Mouse (Mus musculus): Measurements from ENCODE around the gene Arl16.

Arl16 gene

DNA sequence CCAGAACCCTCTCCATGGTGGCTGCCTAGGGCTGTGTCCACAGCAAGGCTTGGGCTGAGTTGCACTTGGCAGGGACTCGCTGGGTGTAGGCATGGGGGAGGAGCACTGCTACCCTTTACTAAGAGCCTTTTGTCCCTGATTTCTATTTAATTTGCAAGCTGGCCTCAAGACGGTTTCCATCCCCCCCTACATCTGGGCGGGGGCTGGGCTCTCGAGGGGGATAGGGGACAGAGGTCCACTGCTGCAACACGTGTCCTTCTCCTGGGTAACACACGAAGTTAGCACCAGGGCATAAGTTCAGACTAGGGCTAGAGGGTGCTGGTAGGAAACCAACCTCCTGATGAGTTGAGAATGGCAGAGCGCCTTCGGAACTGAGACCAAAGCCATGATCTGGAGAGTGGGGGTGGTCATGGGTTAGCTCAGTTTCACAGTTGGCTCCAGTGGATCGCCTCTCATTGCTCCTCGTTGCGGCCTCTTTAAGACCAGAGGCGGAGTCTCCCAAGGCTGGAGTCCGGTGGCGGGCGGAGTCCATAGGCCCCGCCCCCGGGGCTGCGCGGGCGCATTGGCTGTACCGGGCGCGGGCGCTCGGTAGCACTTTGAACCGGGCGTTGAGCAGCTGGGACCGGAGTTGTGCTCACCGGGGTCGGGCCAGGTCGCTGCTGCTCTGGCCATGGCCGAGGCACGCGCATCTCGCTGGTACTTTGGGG, 24.1 kb upstream of the Arl16 start, which contains the start of gene Slc25a10:
Gene Slc25a10 (plus strand): TSS at position 524 of the 707 bp plus-strand sequence.
- peak; percentile 61 to 68 for DNase-seq (ENCODE audit: low spot score in 2 of 2)

DNA sequence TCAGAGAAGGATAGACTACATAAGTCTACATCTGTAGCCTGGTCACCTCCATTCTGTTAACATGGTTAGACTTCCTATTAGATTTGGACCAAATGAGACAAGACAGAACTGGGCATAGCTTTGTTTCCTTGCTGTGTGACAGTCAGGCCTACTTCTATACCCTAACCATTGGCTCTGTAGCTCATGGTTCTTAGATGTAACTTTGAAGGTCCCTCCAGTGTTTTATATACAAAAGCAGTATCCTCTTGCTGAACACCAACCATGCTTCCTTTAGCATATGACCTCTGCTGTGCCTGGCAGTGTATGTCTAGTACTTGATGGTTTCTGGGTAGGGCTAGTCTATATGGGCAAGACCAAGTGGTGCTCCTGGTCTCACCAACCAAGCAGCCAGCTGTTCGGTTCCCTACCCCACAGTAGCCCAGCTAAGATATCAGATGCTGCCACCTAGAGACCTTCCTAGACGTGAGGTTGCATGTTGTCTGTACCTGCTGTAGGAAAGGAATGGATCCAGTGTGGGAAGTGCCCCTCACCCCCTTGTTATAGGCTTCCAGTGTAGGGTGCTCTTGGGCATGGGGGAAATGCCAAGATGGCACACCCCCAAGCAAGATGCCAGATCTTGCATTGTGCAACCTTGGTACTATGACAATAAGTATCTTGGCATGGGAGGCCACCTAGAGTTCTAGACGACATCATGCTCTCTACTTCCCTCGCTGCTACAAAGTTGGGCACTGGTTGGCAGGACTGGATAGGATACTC, 23.1 kb upstream of the Arl16 start:
- DNase-seq (ENCODE audit: low spot score in 2 of 2) = no peak

DNA sequence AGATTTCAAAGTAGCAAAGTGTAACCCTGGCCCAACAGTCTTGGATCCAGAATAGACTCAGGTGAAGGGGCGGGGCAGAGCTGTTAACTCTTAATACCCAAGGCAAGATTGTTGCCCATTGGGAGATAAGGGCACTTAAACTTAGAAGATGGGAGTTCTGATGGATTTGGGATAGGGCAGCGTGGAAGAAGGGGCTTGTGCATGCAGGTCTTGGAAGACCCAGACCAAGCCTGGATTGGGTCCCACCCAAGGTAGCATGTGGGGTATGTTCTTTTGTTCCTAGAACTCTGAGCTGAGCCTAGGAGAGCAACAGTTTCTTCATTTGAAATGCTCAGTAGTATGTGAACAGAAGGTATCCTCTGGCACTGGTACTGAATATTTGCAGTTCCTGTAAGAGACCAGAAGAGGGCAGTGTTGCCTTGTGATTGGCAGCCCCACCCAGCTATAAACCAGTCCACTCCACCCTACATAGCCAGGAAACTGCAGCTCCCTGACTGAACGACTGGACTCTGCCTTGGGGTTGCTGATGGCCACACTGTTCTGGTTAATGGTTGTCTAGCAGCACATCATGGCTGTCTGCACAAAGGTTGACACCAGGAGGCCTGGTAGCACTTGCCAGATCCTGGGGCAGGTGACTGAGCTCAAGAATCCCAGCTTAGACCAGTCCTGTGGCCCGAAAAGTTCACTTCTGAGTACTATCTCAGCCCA, 21.8 kb upstream of the Arl16 start:
- peak in 1 of 2 experiments; percentile 43 for DNase-seq (ENCODE audit: low spot score in 2 of 2)

DNA sequence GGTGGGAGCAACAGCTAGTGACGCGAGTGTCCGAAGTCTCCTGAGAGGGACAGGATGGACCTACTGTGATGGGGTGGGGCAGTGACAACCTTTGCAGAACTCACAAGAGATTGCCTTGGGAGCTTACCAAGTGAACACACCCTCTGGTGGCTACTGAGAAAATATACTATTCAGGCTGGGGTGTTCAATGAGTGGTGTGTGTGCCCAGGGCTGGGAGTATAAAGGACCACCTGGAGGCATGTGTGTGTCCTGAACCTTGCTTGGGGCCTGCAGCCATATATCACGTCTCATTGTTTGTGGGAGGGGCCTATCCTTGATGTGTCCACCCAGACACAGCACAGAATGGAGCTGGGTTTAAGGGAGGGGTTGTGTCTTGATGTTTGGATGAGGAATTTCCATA, 21.1 kb upstream of the Arl16 start:
- DNase-seq (ENCODE audit: low spot score in 2 of 2) = no peak

DNA sequence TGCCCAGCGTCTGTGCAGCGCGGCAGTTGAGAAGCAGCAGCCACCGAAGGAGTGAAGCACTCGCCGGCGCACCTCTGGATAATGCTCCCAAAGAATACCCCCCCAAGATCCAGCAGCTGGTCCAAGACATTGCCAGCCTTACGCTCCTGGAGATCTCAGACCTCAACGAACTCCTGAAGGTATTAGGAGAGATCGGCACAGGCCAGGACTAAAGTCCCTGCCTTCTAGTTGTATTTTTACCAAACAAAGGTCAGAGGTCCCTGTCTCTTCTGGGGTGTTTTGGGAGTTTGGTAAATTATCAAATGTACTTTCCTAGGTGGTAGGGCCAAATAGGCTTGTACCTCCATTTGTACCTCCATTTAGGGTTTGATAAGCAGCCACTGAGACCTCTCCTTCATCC, 17.8 kb upstream of the Arl16 start:
- no peak for DNase-seq (ENCODE audit: low spot score in 2 of 2)

DNA sequence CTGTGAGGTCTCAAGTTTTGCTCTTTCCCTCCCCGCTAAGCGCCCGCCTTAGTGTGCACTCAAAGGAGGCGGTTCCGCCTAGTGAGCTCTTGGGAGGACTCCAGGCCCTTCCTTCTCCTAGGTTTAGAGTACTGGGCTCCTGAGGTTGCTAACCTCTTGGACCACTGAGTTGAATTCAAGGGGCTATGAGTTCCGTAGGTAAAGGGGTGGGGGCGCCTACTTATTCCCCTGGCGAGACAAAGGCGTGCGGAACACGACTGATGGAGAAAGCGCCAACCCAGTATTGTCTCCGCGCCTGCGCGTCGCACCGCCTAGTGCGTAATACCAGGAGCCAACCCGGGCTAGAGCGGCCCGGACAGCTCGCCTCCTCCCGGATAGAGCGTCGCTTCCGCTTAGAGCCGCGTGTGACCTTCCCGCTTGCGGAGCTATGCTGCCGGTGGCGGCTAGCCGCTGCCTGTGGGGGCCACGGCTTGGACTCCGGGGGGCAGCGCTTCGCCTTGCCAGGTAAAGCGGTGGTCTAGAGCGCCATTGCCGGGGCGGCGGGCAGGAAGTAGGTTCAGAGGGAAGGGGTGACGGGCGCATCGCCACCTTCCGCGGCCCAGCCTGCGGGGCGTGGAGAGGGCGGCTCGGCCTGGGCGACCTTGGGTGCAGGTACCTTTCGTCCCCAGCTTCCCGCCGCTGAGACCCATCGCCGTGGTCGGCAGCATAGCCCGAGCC, 17.0 kb upstream of the Arl16 start, which contains the start of gene Mrpl12:
Gene Mrpl12 (plus strand): TSS at position 349 of the 717 bp plus-strand sequence.
- peak; percentile 70 to 84 for DNase-seq (ENCODE audit: low spot score in 2 of 2)

DNA sequence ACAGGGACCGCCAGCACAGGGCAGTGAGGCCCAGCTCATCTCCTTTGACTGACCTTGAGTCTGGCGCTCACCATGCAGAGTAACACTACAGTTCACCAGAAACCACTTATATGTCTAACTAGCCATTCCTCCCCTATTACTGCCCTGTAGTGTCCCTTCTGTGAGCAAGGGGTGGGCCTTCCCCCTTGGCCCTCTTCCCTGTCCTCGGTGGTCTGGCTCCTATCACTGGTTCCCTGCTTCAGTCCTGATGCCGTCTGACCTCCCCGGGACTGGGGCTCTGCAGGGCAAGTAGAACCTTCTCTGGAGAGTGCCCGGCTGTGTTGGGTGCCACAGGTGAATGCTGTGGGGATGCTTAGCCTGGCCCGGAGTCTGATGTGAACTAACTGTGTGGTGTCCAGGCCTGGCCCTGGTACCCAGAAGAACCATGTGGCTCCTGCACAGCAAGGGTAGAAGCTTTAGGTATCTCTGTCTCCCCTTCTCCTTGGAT, 16.1 kb upstream of the Arl16 start:
- DNase-seq (ENCODE audit: low spot score in 2 of 2) = no peak

DNA sequence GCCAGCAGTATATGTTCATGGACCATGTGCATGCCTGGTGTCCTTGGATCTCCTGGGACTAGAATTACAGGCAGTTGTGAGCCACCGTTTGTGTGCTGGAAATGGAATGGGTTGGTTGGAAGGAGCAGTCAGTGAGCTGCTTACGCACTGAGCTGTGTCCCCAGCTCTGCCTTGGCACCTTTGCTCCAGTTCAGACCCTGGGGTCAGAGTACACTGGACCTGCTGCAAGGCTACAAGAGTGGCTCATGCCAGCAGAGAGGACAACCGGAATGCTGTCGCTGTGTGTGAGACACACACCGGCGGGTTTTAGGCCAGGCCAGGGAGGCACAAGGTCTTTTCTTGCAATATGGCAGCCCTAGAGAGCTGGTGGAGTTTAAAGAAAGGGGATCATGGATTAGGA, 4.6 kb upstream of the Arl16 start:
- DNase-seq (ENCODE audit: low spot score in 2 of 2) = no peak

DNA sequence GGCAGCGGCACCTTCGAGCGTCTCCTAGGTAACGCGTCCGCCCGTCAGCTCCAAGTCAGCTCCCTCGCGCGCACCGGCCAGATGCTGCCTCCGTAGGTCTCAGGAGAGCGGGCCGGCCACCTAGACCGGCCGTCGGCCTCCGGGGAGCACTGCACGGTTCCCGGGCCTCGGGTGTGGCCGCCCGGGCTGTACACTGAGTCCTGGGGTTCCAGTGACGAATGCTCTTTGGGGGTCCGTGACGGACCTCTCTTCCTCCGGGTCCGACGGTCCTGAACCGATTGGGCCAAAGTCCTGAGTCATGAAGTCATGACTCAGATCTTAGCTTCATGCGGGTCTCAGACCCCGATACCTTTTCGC, 307 bp upstream of the Arl16 start:
- no peak for DNase-seq (ENCODE audit: low spot score in 2 of 2)

DNA sequence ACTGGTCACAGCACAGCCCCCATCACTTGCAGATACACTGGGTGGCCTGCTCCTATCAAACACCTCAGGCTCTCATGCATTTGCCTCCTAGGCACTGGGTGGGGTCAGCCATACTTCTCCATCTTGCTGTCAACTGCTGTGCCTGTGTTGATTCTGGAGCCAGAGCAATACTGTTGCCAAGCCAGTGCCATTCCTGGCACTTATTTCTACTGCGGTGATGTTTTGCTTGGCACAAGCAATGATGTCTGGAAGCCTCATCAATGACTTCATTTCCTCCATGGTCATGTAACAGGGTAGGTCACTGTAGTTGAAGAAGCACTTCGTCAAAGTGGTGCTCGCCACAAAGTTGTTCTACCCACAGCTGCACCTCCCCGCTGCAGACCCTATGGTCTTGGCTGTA, 1.9 kb downstream of the Arl16 start:
- no peak for DNase-seq (ENCODE audit: low spot score in 2 of 2)

DNA sequence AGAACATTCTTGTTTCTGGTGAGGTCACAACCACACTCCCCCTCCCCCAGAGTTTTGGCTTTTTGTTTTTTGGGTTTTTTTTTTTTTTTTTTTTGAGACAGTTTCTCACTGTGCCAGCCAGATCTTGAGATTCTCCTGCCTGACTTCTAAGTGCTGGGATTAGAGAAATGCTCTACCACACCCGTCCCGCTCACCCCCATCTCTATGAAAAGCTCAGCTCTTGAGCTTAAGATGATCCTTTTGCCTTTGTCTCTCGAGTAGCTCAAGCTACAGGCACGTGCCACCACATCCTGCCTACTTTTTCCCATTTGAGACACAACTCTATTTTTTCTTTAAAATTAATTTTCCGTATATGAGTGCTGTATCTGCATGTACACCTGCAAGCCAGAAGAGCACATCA, 3.0 kb downstream of the Arl16 start:
- no peak for DNase-seq (ENCODE audit: low spot score in 2 of 2)

DNA sequence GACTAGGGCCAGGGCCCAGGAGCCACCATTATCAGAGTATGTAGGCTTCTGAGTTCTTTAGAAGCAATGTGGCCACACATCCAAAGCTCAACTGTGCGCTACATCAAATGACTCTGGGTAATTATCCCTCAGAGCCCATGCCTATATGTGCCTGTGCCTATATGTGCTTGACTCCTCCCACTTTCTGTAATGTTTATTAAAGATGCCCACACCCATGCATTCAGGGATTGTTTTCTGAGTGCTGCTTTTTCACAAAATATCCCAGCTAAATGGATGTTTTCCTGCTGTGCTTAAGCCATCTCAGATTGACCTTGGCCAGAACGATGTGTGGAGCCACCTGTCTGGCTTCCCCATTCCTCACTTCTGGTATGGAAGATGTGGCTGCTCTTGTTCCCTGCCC, 3.9 kb downstream of the Arl16 start:
- DNase-seq (ENCODE audit: low spot score in 2 of 2) = no peak

DNA sequence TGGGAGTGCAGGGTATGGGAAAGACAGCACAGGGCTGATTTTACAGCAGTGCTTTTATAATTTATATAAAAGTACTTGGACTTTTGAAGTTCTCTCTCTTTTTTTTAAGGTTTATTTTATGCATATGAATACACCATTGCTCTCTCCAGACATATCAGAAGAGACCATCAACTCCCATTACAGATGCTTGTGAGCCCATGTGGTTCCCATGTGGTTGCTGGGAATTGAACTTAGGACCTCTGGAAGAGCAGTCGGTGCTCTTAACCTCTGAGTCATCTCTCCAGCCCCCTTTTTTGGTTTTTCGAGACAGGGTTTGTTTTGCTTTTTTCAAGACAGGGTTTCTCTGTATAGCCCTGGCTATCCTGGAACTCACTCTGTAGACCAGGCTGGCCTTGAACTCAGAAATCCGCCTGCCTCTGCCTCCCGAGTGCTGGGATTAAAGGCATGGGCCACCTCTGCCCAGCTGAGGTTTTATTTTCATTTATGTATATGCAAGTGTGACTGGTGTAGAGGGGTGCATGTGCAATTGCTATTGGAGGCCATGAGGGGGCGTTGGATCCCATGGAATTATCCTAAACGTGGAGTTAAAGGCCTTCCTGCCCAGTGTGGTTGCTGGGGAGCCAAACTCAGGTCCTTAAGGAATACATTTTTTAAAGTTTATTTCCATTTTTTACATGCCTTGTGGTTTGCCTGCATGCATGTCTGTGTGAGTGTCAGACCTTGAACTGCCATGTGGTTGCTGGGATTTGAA, 8.4 kb downstream of the Arl16 start:
- DNase-seq (ENCODE audit: low spot score in 2 of 2) = no peak

DNA sequence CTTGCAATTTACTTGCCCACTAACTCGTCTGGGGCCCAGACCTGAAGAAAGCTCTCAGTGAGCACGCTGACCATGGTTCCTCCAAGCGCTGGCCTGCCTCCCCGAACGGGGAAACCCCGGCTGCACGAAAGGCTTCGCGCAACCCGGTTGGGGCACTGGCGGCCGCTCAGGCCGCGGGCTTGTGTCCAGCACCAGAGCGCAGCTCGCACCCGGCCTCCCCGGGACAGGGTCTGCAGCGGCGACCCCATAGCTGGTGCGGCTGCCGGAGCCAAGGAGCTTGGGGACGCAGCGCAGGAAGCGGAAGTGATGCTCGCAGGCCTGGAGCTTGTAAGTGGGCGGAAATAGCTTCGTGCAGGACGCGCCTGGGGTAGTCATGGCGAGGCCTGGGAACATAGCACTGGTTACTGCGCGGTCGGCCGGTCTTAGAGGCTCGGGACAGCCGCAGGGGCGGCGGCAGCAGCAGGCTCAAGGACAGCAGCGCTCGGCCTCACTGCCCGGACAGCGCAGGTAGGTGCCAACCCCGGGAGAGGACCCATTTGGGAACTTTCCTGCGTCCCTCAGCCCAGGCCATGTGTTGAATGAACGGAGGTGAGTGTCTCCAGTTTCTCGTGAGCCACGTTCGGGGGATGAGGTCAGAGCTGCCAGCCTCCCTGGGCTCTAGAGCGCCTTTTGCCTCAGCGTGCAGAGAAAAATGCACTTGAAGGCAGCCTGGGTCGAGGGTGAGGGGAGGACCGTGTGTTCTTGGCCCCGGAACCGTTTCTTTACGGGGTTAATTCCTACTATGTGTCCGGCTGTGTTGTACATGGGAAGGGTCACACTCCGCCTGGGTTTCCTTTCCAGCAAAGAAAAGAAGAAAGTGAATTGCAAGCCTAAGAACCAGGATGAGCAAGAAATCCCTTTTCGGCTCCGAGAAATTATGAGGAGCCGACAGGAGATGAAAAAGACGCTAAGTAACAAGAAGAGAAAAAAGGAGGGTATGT, 9.3 kb downstream of the Arl16 start, which contains the start of the genes Oxld1 and Ccdc137:
Gene Oxld1 (minus strand): TSS at position 297 of the 980 bp plus-strand sequence.
Gene Ccdc137 (plus strand): TSS at position 344 of the 980 bp plus-strand sequence.
- peak; percentile 54 to 60 for DNase-seq (ENCODE audit: low spot score in 2 of 2)

DNA sequence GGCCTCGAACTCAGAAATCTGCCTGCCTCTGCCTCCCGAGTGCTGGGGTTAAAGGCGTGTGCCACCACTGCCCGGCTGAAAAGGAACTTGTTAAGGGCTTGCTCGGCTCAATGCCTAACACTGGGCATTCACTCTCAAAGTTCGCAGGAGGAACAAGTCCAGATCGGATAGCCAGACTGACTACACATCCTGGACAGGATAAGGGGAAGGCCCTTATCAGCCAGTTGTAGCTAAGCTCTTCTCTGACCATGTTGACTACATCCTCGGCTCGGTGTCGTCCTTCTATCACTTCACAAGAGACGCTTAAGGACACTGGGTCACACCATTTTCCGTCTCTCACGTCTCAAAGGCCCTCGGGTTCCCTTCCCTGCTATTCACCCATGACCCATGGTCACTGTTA, 10.0 kb downstream of the Arl16 start:
- no peak for DNase-seq (ENCODE audit: low spot score in 2 of 2)

DNA sequence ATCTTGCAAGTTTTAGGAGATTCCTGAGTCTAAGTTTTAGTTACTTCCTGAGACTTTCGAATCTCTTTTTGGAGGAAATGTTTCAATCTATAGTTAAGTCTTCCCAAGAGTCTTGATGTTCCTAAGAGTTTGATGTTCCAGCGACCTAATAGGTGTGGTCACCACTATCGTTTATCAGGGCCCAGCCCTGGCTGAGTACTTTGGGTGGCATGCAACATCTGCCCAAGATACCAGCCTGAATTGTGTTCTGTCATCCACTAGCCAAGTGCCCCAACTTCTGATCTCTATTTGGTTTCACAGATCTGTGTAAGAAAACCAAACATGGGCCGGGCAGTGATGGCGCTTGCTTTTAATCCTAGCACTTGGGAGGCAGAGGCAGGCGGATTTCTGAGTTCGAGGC, 12.0 kb downstream of the Arl16 start:
- no peak for DNase-seq (ENCODE audit: low spot score in 2 of 2)

DNA sequence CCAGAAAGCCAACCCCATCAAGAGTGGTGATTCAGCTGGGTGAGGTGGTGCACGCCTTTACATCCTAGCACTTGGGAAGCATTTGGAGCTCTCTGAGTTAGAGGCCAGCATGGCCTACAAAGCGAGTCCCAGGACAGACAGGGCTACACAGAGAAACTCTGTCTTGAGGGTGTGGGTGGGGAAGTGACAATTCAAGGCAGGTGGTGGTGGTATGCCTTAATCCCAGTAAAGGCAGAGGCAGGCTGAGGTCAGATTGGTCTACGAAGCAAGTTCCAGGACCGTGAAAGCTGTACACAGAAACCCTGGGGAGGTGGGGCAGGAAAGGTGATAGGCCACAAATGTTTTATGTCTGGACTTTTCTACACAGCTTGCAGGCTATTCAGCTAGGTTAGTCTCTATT, 12.4 kb downstream of the Arl16 start:
- DNase-seq (ENCODE audit: low spot score in 2 of 2) = no peak

DNA sequence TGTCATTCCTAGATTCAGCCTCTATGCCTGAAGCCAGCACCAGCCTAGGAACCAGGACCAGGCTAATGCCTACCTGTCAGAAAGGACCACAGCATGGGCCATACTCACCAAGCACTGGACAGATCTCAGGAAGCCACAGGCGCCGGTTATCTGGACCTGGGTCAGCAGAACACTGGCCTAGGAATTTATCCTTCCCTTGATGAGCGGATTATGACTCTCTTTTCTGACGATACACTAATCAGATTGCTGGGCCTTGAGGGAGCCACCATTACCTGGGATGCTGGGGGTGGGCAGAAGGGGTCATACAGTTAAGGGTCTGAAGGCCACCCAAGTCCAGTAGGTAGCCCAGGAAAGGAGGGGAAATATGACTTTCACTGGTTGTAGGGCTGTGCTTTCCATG, 14.1 kb downstream of the Arl16 start, which contains the start of gene Pde6g:
Gene Pde6g (minus strand): TSS at position 195 of the 400 bp plus-strand sequence.
- no peak for DNase-seq (ENCODE audit: low spot score in 2 of 2)

DNA sequence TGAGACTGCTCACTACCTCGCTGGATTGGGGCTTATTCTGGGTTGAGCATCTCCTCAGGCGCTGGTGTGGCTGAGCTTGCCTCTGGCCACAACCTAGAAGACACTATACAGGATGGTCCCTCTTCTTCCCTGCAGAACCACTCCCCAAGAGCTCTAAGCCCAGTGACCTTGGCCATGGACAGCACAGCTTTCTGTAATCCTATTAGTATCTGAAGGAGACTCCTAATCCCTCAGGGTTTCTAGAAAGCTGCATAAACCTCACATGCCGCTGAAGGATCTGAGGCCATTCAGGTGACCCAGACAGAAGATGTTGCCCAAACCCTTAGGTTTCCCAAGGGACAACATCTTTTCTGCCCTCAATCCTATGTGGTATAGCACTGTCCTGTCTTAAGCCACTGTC, 15.2 kb downstream of the Arl16 start:
- no peak for DNase-seq (ENCODE audit: low spot score in 2 of 2)

DNA sequence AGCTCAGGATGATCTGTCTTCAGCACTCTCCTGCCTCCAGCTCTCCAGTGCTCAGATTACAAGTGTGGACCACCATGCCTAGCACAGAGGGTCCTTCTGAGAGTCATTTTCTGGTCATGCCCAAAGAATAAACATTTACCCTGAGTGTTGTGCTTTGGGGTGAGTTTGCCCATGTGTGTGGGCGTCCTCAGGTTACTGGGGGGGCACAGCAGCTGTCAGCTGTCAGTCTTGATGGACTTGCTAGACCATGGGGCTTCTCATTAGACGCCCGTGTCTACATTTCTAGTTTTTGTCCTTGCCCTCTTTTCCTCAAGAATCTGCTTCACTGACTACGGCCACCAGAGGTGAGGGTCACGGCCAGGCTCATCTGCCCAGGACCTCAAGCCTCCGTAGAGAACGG, 20.2 kb downstream of the Arl16 start:
- no peak for DNase-seq (ENCODE audit: low spot score in 2 of 2)
